Mouse (Mus musculus) midbrain, embryonic 11.5 days (tissue): ENCODE data around the gene Uri1. TPM values are rescaled to one million over a fixed set of nuclear protein-coding genes. Genes with fewer than 3 reads are reported as not detected.

ENCODE experiments used
- ATAC-seq: fragments of 200-750 bp; cut with Nextera tagmentation; 2 replicates; pipeline ENCODE4 v1.8.0; 2017; ENCODE audit warnings: moderate TSS enrichment, moderate library complexity; ENCODE audit not compliant: low FRiP score
- DNase-seq: peaks from one replicate; pipeline ENCODE4 v3.0.0; 2015; ENCODE audit warnings: low spot score; ENCODE audit errors: missing footprints
- H3K27ac ChIP-seq: fragments of 300-500 bp; sonication (generic); 2 replicates; pipeline ENCODE4 v1.5.1; 2014; ENCODE audit warnings: low read depth, low read length
- H3K27me3 ChIP-seq: fragments of 300-500 bp; sonication (generic); 2 replicates; pipeline ENCODE4 v1.6.1; 2014; ENCODE audit warnings: mild to moderate bottlenecking, low read length, moderate library complexity, mixed read lengths; ENCODE audit not compliant: control insufficient read depth, insufficient read depth
- H3K36me3 ChIP-seq: fragments of 300-500 bp; sonication (generic); 2 replicates; pipeline ENCODE4 v1.6.1; 2014; ENCODE audit warnings: mild to moderate bottlenecking, low read length, moderate library complexity, mixed read lengths; ENCODE audit not compliant: control insufficient read depth, insufficient read depth
- H3K4me1 ChIP-seq: fragments of 300-500 bp; sonication (generic); 2 replicates; pipeline ENCODE4 v1.6.1; 2014; ENCODE audit warnings: low read length; ENCODE audit not compliant: control insufficient read depth, insufficient read depth
- H3K4me2 ChIP-seq: fragments of 300-500 bp; sonication (generic); 2 replicates; pipeline ENCODE4 v1.6.1; 2014; ENCODE audit warnings: mild to moderate bottlenecking, moderate library complexity
- H3K4me3 ChIP-seq: fragments of 300-500 bp; sonication (generic); 2 replicates; pipeline ENCODE4 v1.5.1; 2014; ENCODE audit warnings: low read depth, low read length
- H3K9ac ChIP-seq: fragments of 300-500 bp; sonication (generic); 2 replicates; pipeline ENCODE4 v1.6.1; 2014; ENCODE audit warnings: low read length
- H3K9me3 ChIP-seq: fragments of 300-500 bp; sonication (generic); 2 replicates; pipeline ENCODE4 v1.6.1; 2016; ENCODE audit warnings: low read length; ENCODE audit not compliant: control insufficient read depth
- WGBS: fragments of 180-500 bp; shearing (Covaris S2); extraction: QIAGEN DNeasy Blood & Tissue Kit; methylation state at CpG from one replicate; pipeline ENCODE4 v1.1.7; 2014; 5-methylcytosine and 5-hydroxymethylcytosine counted together
- polyA plus RNA-seq: library from polyadenylated mRNA; unstranded; fragments of >200 nt; fragmentation: Nextera tagmentation; extraction: Ambion mirVana; gene quantifications from 2 replicates; pipeline ENCODE4 v1.2.1, GENCODE M21; 2014

Gene Uri1
- polyA plus RNA-seq, 1 experiment from 2014 or later: 47.9 TPM

DNA sequence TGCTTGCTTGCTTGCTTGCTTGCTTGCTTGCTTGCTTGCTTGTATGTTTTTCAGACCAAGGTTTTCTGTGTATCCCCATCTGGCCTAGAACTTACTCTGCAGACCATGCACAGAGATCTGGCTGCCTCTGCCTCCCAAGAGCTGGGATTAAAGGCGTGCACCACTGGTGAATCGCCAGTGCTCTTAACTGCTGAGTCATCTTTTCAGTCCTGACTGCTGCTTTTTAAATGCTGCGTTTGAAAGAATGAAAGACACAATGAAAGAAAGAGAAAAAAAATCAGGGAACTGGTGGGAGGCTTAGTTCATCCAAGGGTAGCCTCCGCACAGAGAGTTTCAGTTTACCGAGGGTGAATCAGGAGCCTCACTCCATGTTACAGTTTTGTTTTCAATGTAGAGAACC lies 23.9 kb upstream of the Uri1 start:
- H3K9me3 ChIP-seq: no peaks in the 10 kb centered on the region
- no peak overlapping the region for H3K27ac ChIP-seq
- DNase-seq: peak; percentile 8
- no peak overlapping the region for H3K4me3 ChIP-seq
- no peak overlapping the region for H3K9ac ChIP-seq
- WGBS: 72% methylated on average over 5 of the region's 5 CpGs
- H3K4me1 ChIP-seq: no peaks in the 10 kb centered on the region
- no peaks in the 10 kb centered on the region for H3K27me3 ChIP-seq
- ATAC-seq: no peak
- no peaks in the 10 kb centered on the region for H3K36me3 ChIP-seq
- no peak overlapping the region for H3K4me2 ChIP-seq

DNA sequence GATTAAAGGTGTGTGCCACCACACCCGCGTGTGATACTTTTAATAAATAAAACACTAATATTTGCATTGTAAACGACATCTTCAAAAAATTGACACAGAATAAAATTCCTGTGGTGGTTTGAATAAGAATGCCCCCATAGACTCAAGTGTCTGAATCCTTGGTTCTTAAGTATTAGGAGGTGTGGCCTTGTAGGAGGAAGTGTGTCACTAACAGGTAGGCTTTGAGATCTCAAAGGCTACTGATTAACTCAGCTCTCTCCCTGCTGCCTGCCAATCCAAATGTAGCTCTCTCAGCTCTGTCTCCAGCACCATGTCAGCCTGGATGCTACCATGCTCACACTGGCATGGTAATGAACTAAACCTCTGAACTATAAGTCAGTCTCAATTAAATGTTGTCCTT lies 17.9 kb upstream of the Uri1 start:
- ATAC-seq: no peak

GRCm38 (mm10) chr7:38037586-38037985 lies 14.2 kb upstream of the Uri1 start:
- Histone ChIP-seq H3K36me3 (no peaks in the 10 kb centered on the region), H3K4me1 (no peaks in the 10 kb centered on the region), H3K9ac (no peak overlapping the region), H3K4me2 (no peak overlapping the region), H3K27me3 (no peaks in the 10 kb centered on the region), H3K27ac (no peak overlapping the region), H3K9me3 (no peaks in the 10 kb centered on the region), H3K4me3 (no peak overlapping the region)
- no peak for ATAC-seq
- peak; percentile 78 for DNase-seq
- 77% methylated on average over 5 of the region's 5 CpGs for WGBS

More for the DNA sequence above, 17.9 kb upstream of the Uri1 start:
- Histone ChIP-seq H3K4me1 (no peaks in the 10 kb centered on the region), H3K27ac (no peak overlapping the region), H3K4me3 (no peak overlapping the region), H3K4me2 (no peak overlapping the region), H3K36me3 (no peaks in the 10 kb centered on the region), H3K27me3 (no peaks in the 10 kb centered on the region), H3K9me3 (no peaks in the 10 kb centered on the region), H3K9ac (no peak overlapping the region)
- 85% methylated on average over 3 of the region's 3 CpGs for WGBS
- DNase-seq: peak; percentile 67

DNA sequence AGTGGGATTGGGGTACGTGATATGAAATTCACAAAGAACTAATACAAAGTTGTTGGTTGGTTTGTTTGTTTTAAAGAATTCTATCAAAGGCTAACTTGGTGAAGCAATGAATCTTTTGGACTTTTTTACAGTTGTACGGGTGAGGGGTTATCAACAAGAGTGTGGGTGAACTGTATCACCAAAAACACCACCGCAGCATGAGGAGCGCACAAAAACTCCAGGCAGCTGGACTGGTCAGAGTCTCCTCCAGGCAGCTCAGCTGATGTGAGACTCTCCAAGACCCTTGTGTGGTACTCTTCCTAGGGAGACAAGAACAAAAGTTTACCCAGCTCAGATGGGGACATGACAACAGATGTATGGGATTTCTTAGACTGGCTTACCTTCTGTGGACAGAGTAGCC lies 7.8 kb upstream of the Uri1 start:
- Histone ChIP-seq H3K4me1 (no peaks in the 10 kb centered on the region), H3K27ac (no peak overlapping the region), H3K4me2 (no peak overlapping the region), H3K27me3 (no peaks in the 10 kb centered on the region), H3K36me3 (no peaks in the 10 kb centered on the region), H3K4me3 (no peak overlapping the region), H3K9ac (no peak overlapping the region), H3K9me3 (no peaks in the 10 kb centered on the region)
- ATAC-seq: no peak
- 90% methylated on average over 4 of the region's 4 CpGs for WGBS
- peak; percentile 54 for DNase-seq

DNA sequence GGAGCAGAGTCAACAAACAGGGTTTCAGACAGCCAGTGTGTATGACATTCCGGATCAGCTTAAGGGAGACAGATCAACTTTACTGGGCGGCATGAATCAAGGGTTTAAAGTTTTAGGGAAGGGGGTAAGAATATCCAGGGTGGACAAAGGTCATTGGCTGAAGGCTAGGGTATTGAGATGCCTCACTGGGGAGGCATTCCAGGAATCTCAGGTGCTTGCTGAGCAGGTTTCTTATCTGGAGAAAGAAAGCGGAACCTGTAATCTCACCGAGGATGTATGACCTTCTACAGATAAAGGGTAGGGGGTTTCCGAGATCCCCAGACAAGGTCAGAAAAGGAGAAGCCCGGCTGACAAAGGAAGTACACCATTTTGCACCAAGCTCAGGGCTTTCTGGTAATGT lies 7.3 kb upstream of the Uri1 start:
- DNase-seq (peak; percentile 37), ATAC-seq (no peak)
- 37% methylated on average over 6 of the region's 6 CpGs for WGBS
- Histone ChIP-seq H3K9me3 (no peaks in the 10 kb centered on the region), H3K9ac (no peak overlapping the region), H3K4me3 (no peak overlapping the region), H3K27me3 (no peaks in the 10 kb centered on the region), H3K36me3 (no peaks in the 10 kb centered on the region), H3K4me2 (no peak overlapping the region), H3K27ac (no peak overlapping the region), H3K4me1 (no peaks in the 10 kb centered on the region)

GRCm38 (mm10) chr7:38029986-38030385 lies 6.6 kb upstream of the Uri1 start:
- Histone ChIP-seq H3K4me3 (no peak overlapping the region), H3K36me3 (no peaks in the 10 kb centered on the region), H3K4me2 (no peak overlapping the region), H3K27me3 (no peaks in the 10 kb centered on the region), H3K27ac (no peak overlapping the region), H3K9ac (no peak overlapping the region), H3K4me1 (no peaks in the 10 kb centered on the region), H3K9me3 (no peaks in the 10 kb centered on the region)
- ATAC-seq (no peak), DNase-seq (peak; percentile 56)
- WGBS: 75% methylated on average over 2 of the region's 2 CpGs

GRCm38 (mm10) chr7:38029083-38029482 lies 5.7 kb upstream of the Uri1 start:
- H3K9ac ChIP-seq: no peak overlapping the region
- H3K4me2 ChIP-seq: no peak overlapping the region
- H3K4me1 ChIP-seq: no peaks in the 10 kb centered on the region
- H3K27ac ChIP-seq: no peak overlapping the region
- WGBS: 67% methylated on average over 5 of the region's 5 CpGs
- H3K36me3 ChIP-seq: no peaks in the 10 kb centered on the region
- DNase-seq: no peak
- H3K9me3 ChIP-seq: no peaks in the 10 kb centered on the region
- ATAC-seq: no peak
- no peak overlapping the region for H3K4me3 ChIP-seq
- no peaks in the 10 kb centered on the region for H3K27me3 ChIP-seq

DNA sequence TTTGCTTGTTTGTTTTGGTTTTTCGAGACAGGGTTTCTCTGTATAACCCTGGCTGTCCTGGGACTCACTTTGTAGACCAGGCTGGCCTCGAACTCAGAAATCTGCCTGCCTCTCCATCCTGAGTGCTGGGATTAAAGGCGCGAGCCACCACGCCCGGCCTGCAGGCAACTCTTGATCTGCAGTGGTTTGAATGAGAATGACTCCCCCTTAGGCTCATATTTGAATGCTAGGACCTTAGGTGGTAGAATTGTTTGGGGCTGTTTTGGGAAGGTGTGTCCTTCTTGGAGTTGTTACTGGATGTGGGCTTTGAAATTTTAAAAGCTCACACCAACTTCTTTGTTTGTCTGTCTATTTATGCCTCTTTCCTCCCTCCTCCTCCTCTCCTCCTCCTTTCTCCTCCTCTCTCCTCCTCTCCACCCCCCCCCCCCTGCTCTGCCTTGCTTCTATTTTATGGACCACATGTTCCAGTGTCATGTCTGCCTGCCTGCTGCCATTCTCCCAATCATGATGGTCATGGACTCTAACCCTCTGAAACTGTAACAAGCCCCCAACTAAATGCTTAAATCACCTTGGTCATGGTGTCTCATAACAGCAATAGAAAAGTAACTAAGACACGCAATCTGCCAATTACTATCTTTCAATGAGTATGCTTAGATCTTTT lies 4.7 kb upstream of the Uri1 start:
- H3K27me3 ChIP-seq: no peaks in the 10 kb centered on the region
- H3K27ac ChIP-seq: no peak overlapping the region
- 85% methylated on average over 7 of the region's 7 CpGs for WGBS
- no peaks in the 10 kb centered on the region for H3K9me3 ChIP-seq
- H3K4me1 ChIP-seq: no peaks in the 10 kb centered on the region
- no peak overlapping the region for H3K4me3 ChIP-seq
- H3K36me3 ChIP-seq: no peaks in the 10 kb centered on the region
- DNase-seq (peak; percentile 28), ATAC-seq (no peak)
- H3K4me2 ChIP-seq: no peak overlapping the region
- no peak overlapping the region for H3K9ac ChIP-seq

GRCm38 (mm10) chr7:38024839-38025238 lies 1.5 kb upstream of the Uri1 start:
- Histone ChIP-seq H3K27me3 (no peaks in the 10 kb centered on the region), H3K4me3 (no peak overlapping the region), H3K4me2 (no peak overlapping the region), H3K4me1 (no peaks in the 10 kb centered on the region), H3K36me3 (no peaks in the 10 kb centered on the region), H3K9ac (no peak overlapping the region), H3K27ac (no peak overlapping the region), H3K9me3 (no peaks in the 10 kb centered on the region)
- ATAC-seq (no peak), DNase-seq (no peak)
- WGBS: 82% methylated on average over 4 of the region's 4 CpGs
